Mouse (Mus musculus) right cerebral cortex, postnatal 4 days (tissue): ENCODE results near the gene Hspa1l.
"Not testable (repeated sequence)": the region's sequence is repeated elsewhere in the genome, so short reads cannot be mapped to it uniquely, and the experiment has no call there.

Experiments used
- DNase-seq: peaks from one replicate; pipeline ENCODE4 v3.0.0-alpha.2; 2022

The Hspa1l gene

GRCm38 (mm10) chr17:35005902-35006301 is 33.4 kb downstream of the Hspa1l start:
- DNase-seq = not testable (repeated sequence)

GRCm38 (mm10) chr17:35007387-35007991 is 35.0 kb downstream of the Hspa1l start:
- no peak for DNase-seq

GRCm38 (mm10) chr17:35009586-35009985 is 37.1 kb downstream of the Hspa1l start:
- no peak for DNase-seq

GRCm38 (mm10) chr17:35011440-35011839 is 38.9 kb downstream of the Hspa1l start:
- no peak for DNase-seq

- DNase-seq = no peak
Measured at GRCm38 (mm10) chr17:35012430-35012829, 39.9 kb downstream of the Hspa1l start.

GRCm38 (mm10) chr17:35013221-35013620 is 40.7 kb downstream of the Hspa1l start:
- DNase-seq = no peak

GRCm38 (mm10) chr17:35015296-35015695 is 42.8 kb downstream of the Hspa1l start:
- no peak for DNase-seq

- DNase-seq = peak; percentile 44
Measured at GRCm38 (mm10) chr17:35016376-35016775, 43.9 kb downstream of the Hspa1l start, which contains the start of gene Vwa7. Vwa7 (plus strand) TSS chr17:35016579.

- DNase-seq = no peak
Measured at GRCm38 (mm10) chr17:35016791-35017705, 44.5 kb downstream of the Hspa1l start.

GRCm38 (mm10) chr17:35017706-35018030 is 45.2 kb downstream of the Hspa1l start:
- DNase-seq = no peak

- no peak for DNase-seq
Measured at GRCm38 (mm10) chr17:35018171-35018570, 45.7 kb downstream of the Hspa1l start.

- no peak for DNase-seq
Measured at GRCm38 (mm10) chr17:35019894-35020293, 47.4 kb downstream of the Hspa1l start.

- no peak for DNase-seq
Measured at GRCm38 (mm10) chr17:35020551-35020950, 48.0 kb downstream of the Hspa1l start.

- peak; percentile 84 for DNase-seq
Measured at GRCm38 (mm10) chr17:35021163-35021808, 48.8 kb downstream of the Hspa1l start.

GRCm38 (mm10) chr17:35021842-35022477 is 49.5 kb downstream of the Hspa1l start:
- DNase-seq = no peak

GRCm38 (mm10) chr17:35022541-35023060 is 50.1 kb downstream of the Hspa1l start:
- DNase-seq = no peak

GRCm38 (mm10) chr17:35023221-35023620 is 50.7 kb downstream of the Hspa1l start:
- DNase-seq = no peak

GRCm38 (mm10) chr17:35023756-35024155 is 51.3 kb downstream of the Hspa1l start:
- no peak for DNase-seq

- no peak for DNase-seq
Measured at GRCm38 (mm10) chr17:35024261-35024660, 51.8 kb downstream of the Hspa1l start.

- DNase-seq = no peak
Measured at GRCm38 (mm10) chr17:35024691-35025488, 52.4 kb downstream of the Hspa1l start.

GRCm38 (mm10) chr17:35026206-35026605 is 53.7 kb downstream of the Hspa1l start:
- no peak for DNase-seq
